Mouse (Mus musculus) adipocyte (in vitro differentiated cells): ENCODE results near the gene Thrb.

ENCODE experiments used
- DNase-seq: peaks from one replicate; pipeline ENCODE4 v3.0.0-alpha.2; 2016; ENCODE audit warnings: low spot score

The Thrb gene

GRCm38 (mm10) chr14:17781921-17782320 lies 121.9 kb downstream of the Thrb start:
- DNase-seq: no peak

- DNase-seq: peak; percentile 48
Observed at GRCm38 (mm10) chr14:17784207-17784806, 124.2 kb downstream of the Thrb start.

GRCm38 (mm10) chr14:17785370-17785769 lies 125.3 kb downstream of the Thrb start:
- no peak for DNase-seq

- DNase-seq: no peak
Observed at GRCm38 (mm10) chr14:17786249-17786648, 126.2 kb downstream of the Thrb start.

- no peak for DNase-seq
Observed at GRCm38 (mm10) chr14:17803934-17804602, 144.0 kb downstream of the Thrb start.

- DNase-seq: no peak
Observed at GRCm38 (mm10) chr14:17811051-17811450, 151.0 kb downstream of the Thrb start.

- DNase-seq: no peak
Observed at GRCm38 (mm10) chr14:17812414-17812813, 152.4 kb downstream of the Thrb start.

- DNase-seq: no peak
Observed at GRCm38 (mm10) chr14:17815103-17815502, 155.0 kb downstream of the Thrb start.

GRCm38 (mm10) chr14:17818086-17818485 lies 158.0 kb downstream of the Thrb start:
- no peak for DNase-seq

GRCm38 (mm10) chr14:17822754-17823153 lies 162.7 kb downstream of the Thrb start:
- DNase-seq: peak; percentile 2

- DNase-seq: no peak
Observed at GRCm38 (mm10) chr14:17827401-17827800, 167.3 kb downstream of the Thrb start.

- no peak for DNase-seq
Observed at GRCm38 (mm10) chr14:17835738-17836137, 175.7 kb downstream of the Thrb start.

- no peak for DNase-seq
Observed at GRCm38 (mm10) chr14:17836766-17837165, 176.7 kb downstream of the Thrb start.

- no peak for DNase-seq
Observed at GRCm38 (mm10) chr14:17845003-17845697, 185.1 kb downstream of the Thrb start.

GRCm38 (mm10) chr14:17845871-17846270 lies 185.8 kb downstream of the Thrb start:
- no peak for DNase-seq

GRCm38 (mm10) chr14:17846700-17847099 lies 186.6 kb downstream of the Thrb start:
- no peak for DNase-seq

- no peak for DNase-seq
Observed at GRCm38 (mm10) chr14:17847211-17847610, 187.2 kb downstream of the Thrb start.

- DNase-seq: no peak
Observed at GRCm38 (mm10) chr14:17850355-17850754, 190.3 kb downstream of the Thrb start.

GRCm38 (mm10) chr14:17852236-17852635 lies 192.2 kb downstream of the Thrb start:
- DNase-seq: no peak

- DNase-seq: no peak
Observed at GRCm38 (mm10) chr14:17859790-17860385, 199.8 kb downstream of the Thrb start.

GRCm38 (mm10) chr14:17862651-17863050 lies 202.6 kb downstream of the Thrb start:
- no peak for DNase-seq

GRCm38 (mm10) chr14:17863701-17864320 lies 203.8 kb downstream of the Thrb start:
- DNase-seq: peak; percentile 12
